Mouse (Mus musculus) small intestine, adult 2 months (tissue): ENCODE results near the gene Ube2d1.

Experiments
- CTCF ChIP-seq: fragments of 200-500 bp; IDR thresholded peaks from 2 replicates; pipeline ENCODE4 v1.5.1; 2012; ENCODE audit warnings: low read depth, mild to moderate bottlenecking, control low read depth, inconsistent platforms, low read length, moderate library complexity, mixed read lengths; ENCODE audit not compliant: insufficient replicate concordance, insufficient read length; ENCODE audit errors: extremely low read depth
- POLR2A ChIP-seq: fragments of 200-500 bp; IDR thresholded peaks from 2 replicates; pipeline ENCODE4 v1.6.1; 2012; ENCODE audit warnings: low read depth, mild to moderate bottlenecking, control low read depth, inconsistent platforms, low read length, moderate library complexity

DNA sequence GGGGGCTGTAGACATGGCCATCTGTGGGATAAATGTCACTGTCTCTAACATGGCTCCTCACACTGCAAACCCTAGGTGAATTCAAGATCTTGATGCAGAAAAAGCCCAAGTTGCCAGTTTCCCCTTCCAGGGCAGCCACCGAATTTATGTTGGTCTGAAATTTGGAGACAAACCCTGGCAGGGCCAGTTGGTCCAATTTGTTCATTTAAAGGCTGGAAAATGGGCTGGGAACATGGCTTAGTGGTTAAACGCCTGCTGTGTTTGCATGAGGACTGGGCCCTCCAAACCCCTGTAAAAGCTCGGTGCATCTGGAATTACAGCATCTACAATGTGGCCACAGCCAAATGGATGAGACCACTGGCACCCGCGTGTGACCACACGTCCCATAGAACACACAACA, 44.2 kb upstream of the Ube2d1 start:
- TF ChIP-seq POLR2A: no peak
- TF ChIP-seq CTCF: no peak
